Mouse (Mus musculus) hindbrain, postnatal 0 days (tissue): ENCODE measurements around the gene Tiam1. TPM values are rescaled to one million over a fixed set of nuclear protein-coding genes. Genes with fewer than 3 reads are reported as not detected.

Experiments
- ATAC-seq: fragments of 200-750 bp; cut with Nextera tagmentation; 2 replicates; pipeline ENCODE4 v1.8.0; 2017; ENCODE audit warnings: mild to moderate bottlenecking, moderate TSS enrichment, moderate library complexity
- DNase-seq: peaks from one replicate; pipeline ENCODE4 v3.0.0-alpha.2; 2015; ENCODE audit warnings: low spot score
- H3K27ac ChIP-seq: fragments of 300-500 bp; sonication (generic); 2 replicates; pipeline ENCODE4 v1.5.1; 2014; ENCODE audit warnings: mild to moderate bottlenecking
- H3K27me3 ChIP-seq: fragments of 300-500 bp; sonication (generic); 2 replicates; pipeline ENCODE4 v1.6.1; 2014; ENCODE audit warnings: low read length, mixed read lengths; ENCODE audit not compliant: insufficient read depth
- H3K36me3 ChIP-seq: fragments of 300-500 bp; sonication (generic); 2 replicates; pipeline ENCODE4 v1.6.1; 2014; ENCODE audit warnings: low read length, mixed read lengths; ENCODE audit not compliant: insufficient read depth
- H3K4me1 ChIP-seq: fragments of 300-500 bp; sonication (generic); 2 replicates; pipeline ENCODE4 v1.6.1; 2014; ENCODE audit warnings: antibody characterized with exemption, low read length, mixed read lengths; ENCODE audit not compliant: insufficient read depth
- H3K4me2 ChIP-seq: fragments of 300-500 bp; sonication (generic); 2 replicates; pipeline ENCODE4 v1.6.1; 2014; ENCODE audit warnings: low read depth, mild to moderate bottlenecking, low read length, moderate library complexity, mixed read lengths
- H3K4me3 ChIP-seq: fragments of 300-500 bp; sonication (generic); 2 replicates; pipeline ENCODE4 v1.5.1; 2014; ENCODE audit warnings: low read length
- H3K9ac ChIP-seq: fragments of 300-500 bp; sonication (generic); replicated peaks from 2 replicates; pipeline ENCODE4 v1.6.1; 2014; ENCODE audit warnings: mild to moderate bottlenecking, low read length, moderate library complexity, mixed read lengths
- H3K9me3 ChIP-seq: fragments of 300-500 bp; sonication (generic); 2 replicates; pipeline ENCODE4 v1.6.1; 2016; ENCODE audit warnings: low read length, mixed read lengths
- CTCF ChIP-seq: IDR thresholded peaks from 2 replicates; pipeline ENCODE4 v1.5.1; 2016; ENCODE audit warnings: antibody characterized with exemption, control low read depth, low read depth
- WGBS: fragments of 180-500 bp; shearing (Covaris S2); extraction: QIAGEN DNeasy Blood & Tissue Kit; methylation state at CpG from one replicate; pipeline ENCODE4 v1.1.7; 2014; 5-methylcytosine and 5-hydroxymethylcytosine counted together
- polyA plus RNA-seq: library from polyadenylated mRNA; unstranded; fragments of >200 nt; fragmentation: Nextera tagmentation; extraction: Ambion mirVana; gene quantifications from 2 replicates; pipeline ENCODE4 v1.2.1, GENCODE M21; 2015
- total RNA-seq: library from RNA; depleted of rRNA; stranded (reverse); fragments of >200 nt; gene quantifications from 2 replicates; pipeline ENCODE4 v1.2.3, GENCODE M21; 2014

Gene Tiam1
- total and polyA plus RNA-seq, 2 experiments from 2014 or later = 15.1 to 26.2 TPM

- DNase-seq = peak; percentile 77
These were observed 102.7 kb downstream of the Tiam1 start for GRCm38 (mm10) chr16:90040771-90041364.

GRCm38 (mm10) chr16:90035595-90036110, 107.9 kb downstream of the Tiam1 start:
- no peak overlapping the region for H3K4me3 ChIP-seq
- no peaks in the 10 kb centered on the region for H3K9me3 ChIP-seq
- H3K27ac ChIP-seq = no peak overlapping the region
- no peaks in the 10 kb centered on the region for H3K36me3 ChIP-seq
- TF ChIP-seq CTCF = no peak
- no peak for DNase-seq
- no peak overlapping the region for H3K9ac ChIP-seq
- no peak overlapping the region for H3K4me2 ChIP-seq
- WGBS = 79% methylated on average over 10 of the region's 10 CpGs
- no peaks in the 10 kb centered on the region for H3K27me3 ChIP-seq
- no peak for ATAC-seq
- 0 out of 2 replicates have a peak, but pooled peaks cover under 1% of the 10 kb centered on the region for H3K4me1 ChIP-seq

More at GRCm38 (mm10) chr16:90040771-90041364, 102.7 kb downstream of the Tiam1 start:
- Histone ChIP-seq H3K9me3 (no peaks in the 10 kb centered on the region), H3K4me1 (0 out of 2 replicates have a peak, but pooled peaks cover 6% of the 10 kb centered on the region), H3K27me3 (no peaks in the 10 kb centered on the region), H3K27ac (no peak overlapping the region), H3K9ac (no peak overlapping the region), H3K36me3 (no peaks in the 10 kb centered on the region), H3K4me2 (no peak overlapping the region), H3K4me3 (no peak overlapping the region)
- WGBS = 43% methylated on average over 8 of the region's 8 CpGs
- TF ChIP-seq CTCF = no peak
- ATAC-seq = peak; percentile 78

DNA sequence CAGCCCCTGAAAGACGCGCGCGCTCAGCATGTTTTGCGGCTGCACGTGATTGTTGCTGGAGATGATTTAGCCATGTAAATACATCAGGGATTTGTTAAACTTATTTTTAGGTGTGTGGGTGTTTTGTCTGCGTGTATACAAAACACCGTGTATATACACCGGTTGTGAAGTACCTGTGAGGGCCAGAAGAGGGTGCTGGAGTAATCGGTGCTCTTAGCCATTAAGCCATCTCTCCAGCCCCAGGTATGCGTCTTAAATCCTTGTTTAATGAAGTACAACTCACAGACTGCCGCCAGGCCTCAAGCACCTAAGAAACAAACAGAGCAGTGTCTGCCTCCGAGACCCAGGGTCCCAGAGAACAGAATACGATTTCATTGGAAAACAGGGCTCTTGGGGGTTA, 113.2 kb downstream of the Tiam1 start:
- DNase-seq (no peak), ATAC-seq (no peak)
- Histone ChIP-seq H3K27me3 (no peaks in the 10 kb centered on the region), H3K4me2 (no peak overlapping the region), H3K4me3 (no peak overlapping the region), H3K9ac (no peak overlapping the region), H3K27ac (no peak overlapping the region), H3K9me3 (no peaks in the 10 kb centered on the region), H3K4me1 (0 out of 2 replicates have a peak, but pooled peaks cover 3% of the 10 kb centered on the region), H3K36me3 (no peaks in the 10 kb centered on the region)
- WGBS = 87% methylated on average over 14 of the region's 14 CpGs
- TF ChIP-seq CTCF = no peak

- 0 out of 2 replicates have a peak, but pooled peaks cover 3% of the 10 kb centered on the region for H3K4me1 ChIP-seq
- ATAC-seq = peak; percentile 25; the same call in 1 of the 2 replicates
- no peaks in the 10 kb centered on the region for H3K27me3 ChIP-seq
- no peak overlapping the region for H3K4me3 ChIP-seq
- TF ChIP-seq CTCF = no peak
- 36% methylated on average over 3 of the region's 3 CpGs for WGBS
- no peak overlapping the region for H3K9ac ChIP-seq
- no peak overlapping the region for H3K27ac ChIP-seq
- H3K4me2 ChIP-seq = no peak overlapping the region
- H3K9me3 ChIP-seq = no peaks in the 10 kb centered on the region
- peak; percentile 9 for DNase-seq
- no peaks in the 10 kb centered on the region for H3K36me3 ChIP-seq
These were observed 115.7 kb downstream of the Tiam1 start for GRCm38 (mm10) chr16:90027886-90028285.

DNA sequence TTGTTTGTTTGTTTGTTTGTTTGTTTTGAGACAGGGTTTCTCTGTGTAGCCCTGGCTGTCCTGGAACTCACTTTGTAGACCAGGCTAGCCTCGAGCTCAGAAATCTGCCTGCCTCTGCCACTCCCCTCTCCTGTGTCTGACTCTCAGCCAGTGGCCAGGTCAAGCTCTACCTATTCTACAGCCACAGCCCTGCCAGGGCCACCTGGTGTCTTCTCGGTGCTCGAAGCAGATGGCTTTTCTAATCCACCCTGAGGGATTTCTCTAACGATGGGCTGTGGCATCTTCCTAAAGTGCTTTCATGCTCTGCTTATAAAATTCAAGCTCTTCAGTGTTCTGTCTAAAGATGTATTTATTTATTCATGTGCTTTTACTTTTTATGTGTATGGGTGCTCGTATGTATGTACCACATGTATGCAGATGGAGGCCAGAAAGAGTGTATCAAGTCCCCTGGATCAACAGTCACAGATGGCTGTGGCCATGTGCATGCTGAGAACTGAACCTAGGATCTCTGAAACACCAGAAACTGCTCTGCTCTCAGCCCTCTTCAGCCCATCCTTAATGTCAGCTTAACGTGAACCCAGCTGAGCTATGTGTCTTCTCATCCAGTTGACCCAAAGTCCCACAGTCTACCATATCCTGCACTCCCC, 117.9 kb downstream of the Tiam1 start:
- TF ChIP-seq CTCF = no peak
- ATAC-seq (no peak), DNase-seq (no peak)
- H3K27me3 ChIP-seq = no peaks in the 10 kb centered on the region
- no peak overlapping the region for H3K4me3 ChIP-seq
- H3K4me2 ChIP-seq = no peak overlapping the region
- H3K9ac ChIP-seq = no peak overlapping the region
- H3K4me1 ChIP-seq = 0 out of 2 replicates have a peak, but pooled peaks cover 3% of the 10 kb centered on the region
- no peaks in the 10 kb centered on the region for H3K36me3 ChIP-seq
- 79% methylated on average over 6 of the region's 6 CpGs for WGBS
- H3K27ac ChIP-seq = no peak overlapping the region
- no peaks in the 10 kb centered on the region for H3K9me3 ChIP-seq

DNA sequence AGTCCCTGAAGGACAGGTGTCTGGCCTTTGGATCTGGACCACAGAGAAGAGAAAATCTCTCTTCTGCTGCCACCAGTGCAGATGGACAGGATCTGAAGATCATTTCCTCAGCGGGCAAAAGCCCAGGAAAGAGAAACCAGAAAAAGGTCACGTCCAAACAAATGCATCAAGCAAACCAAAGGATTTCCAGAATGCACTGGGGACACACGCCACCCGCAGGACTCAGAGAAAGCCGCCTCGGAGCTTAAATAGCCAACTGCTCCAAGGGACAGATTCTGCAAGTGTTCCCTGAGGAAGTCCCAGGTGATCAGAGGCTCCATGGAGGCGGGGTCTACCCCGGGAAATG, 119.9 kb downstream of the Tiam1 start:
- Histone ChIP-seq H3K4me3 (no peak overlapping the region), H3K4me1 (0 out of 2 replicates have a peak, but pooled peaks cover 3% of the 10 kb centered on the region), H3K36me3 (no peaks in the 10 kb centered on the region), H3K27me3 (no peaks in the 10 kb centered on the region), H3K9ac (no peak overlapping the region), H3K9me3 (no peaks in the 10 kb centered on the region), H3K4me2 (no peak overlapping the region), H3K27ac (no peak overlapping the region)
- WGBS = 90% methylated on average over 8 of the region's 8 CpGs
- TF ChIP-seq CTCF = no peak
- ATAC-seq (no peak), DNase-seq (no peak)
